Mouse (Mus musculus) intestine, embryonic 16.5 days (tissue): ENCODE measurements around the gene Igfbp7. TPM values are rescaled to one million over a fixed set of nuclear protein-coding genes. Genes with fewer than 3 reads are reported as not detected.

ENCODE experiments used
- ATAC-seq: fragments of 200-750 bp; cut with Nextera tagmentation; 2 replicates; pipeline ENCODE4 v1.8.0; 2017; ENCODE audit warnings: moderate TSS enrichment, moderate library complexity
- H3K27ac ChIP-seq: fragments of 300-500 bp; sonication (generic); 2 replicates; pipeline ENCODE4 v1.5.1; 2014; ENCODE audit warnings: mild to moderate bottlenecking, low read length
- H3K27me3 ChIP-seq: fragments of 300-500 bp; sonication (generic); replicated peaks from 2 replicates; pipeline ENCODE4 v1.6.1; 2014; ENCODE audit warnings: low read length, control low read depth, mixed read lengths; ENCODE audit not compliant: control insufficient read depth, insufficient read depth
- H3K36me3 ChIP-seq: fragments of 300-500 bp; sonication (generic); 2 replicates; pipeline ENCODE4 v1.6.1; 2014; ENCODE audit warnings: low read length, control low read depth; ENCODE audit not compliant: control insufficient read depth, insufficient read depth
- H3K4me1 ChIP-seq: fragments of 300-500 bp; sonication (generic); 2 replicates; pipeline ENCODE4 v1.6.1; 2014; ENCODE audit warnings: low read length, control low read depth, mixed read lengths; ENCODE audit not compliant: control insufficient read depth, insufficient read depth
- H3K4me2 ChIP-seq: fragments of 300-500 bp; sonication (generic); 2 replicates; pipeline ENCODE4 v1.6.1; 2014; ENCODE audit warnings: low read depth, low read length, control low read depth
- H3K4me3 ChIP-seq: fragments of 300-500 bp; sonication (generic); 2 replicates; pipeline ENCODE4 v1.5.1; 2014; ENCODE audit warnings: mild to moderate bottlenecking, low read length
- H3K9ac ChIP-seq: fragments of 300-500 bp; sonication (generic); 2 replicates; pipeline ENCODE4 v1.6.1; 2014; ENCODE audit warnings: low read depth, low read length
- H3K9me3 ChIP-seq: fragments of 300-500 bp; sonication (generic); 2 replicates; pipeline ENCODE4 v1.6.1; 2016; ENCODE audit warnings: low read length, control low read depth; ENCODE audit not compliant: control insufficient read depth
- WGBS: fragments of 180-500 bp; shearing (Covaris S2); extraction: QIAGEN DNeasy Blood & Tissue Kit; methylation state at CpG from one replicate; pipeline ENCODE4 v1.1.7; 2014; 5-methylcytosine and 5-hydroxymethylcytosine counted together
- polyA plus RNA-seq: library from polyadenylated mRNA; unstranded; fragments of >200 nt; fragmentation: Nextera tagmentation; extraction: Ambion mirVana; gene quantifications from 2 replicates; pipeline ENCODE4 v1.2.1, GENCODE M21; 2015

The Igfbp7 gene
- polyA plus RNA-seq, 1 experiment from 2014 or later = 85.2 TPM

DNA sequence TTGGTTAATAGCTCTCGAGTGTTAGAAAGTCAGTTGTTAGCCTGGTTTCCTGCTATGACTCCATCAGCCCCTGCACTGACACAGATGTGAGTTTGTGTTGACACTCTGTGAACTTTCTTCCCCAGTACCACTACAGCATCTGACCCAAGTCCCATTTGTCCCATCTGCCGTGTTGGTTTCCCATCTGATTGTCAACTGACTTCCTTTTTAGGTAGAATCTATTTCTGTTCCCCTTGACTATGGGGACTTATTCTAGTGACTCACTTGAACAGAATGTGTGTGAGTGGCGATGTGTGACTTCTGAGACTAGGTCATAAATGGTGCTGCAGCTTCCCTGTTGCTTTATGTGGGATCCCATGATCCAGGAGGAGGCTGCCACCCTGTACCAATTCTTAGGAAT is 32.9 kb downstream of the Igfbp7 start:
- Histone ChIP-seq H3K27ac (no peak overlapping the region), H3K36me3 (no peaks in the 10 kb centered on the region), H3K9ac (no peak overlapping the region), H3K4me2 (no peak overlapping the region), H3K9me3 (no peaks in the 10 kb centered on the region), H3K27me3 (no peaks in the 10 kb centered on the region), H3K4me1 (peaks cover 5% of the 10 kb centered on the region; the same call in 1 of the 2 replicates), H3K4me3 (no peak overlapping the region)
- ATAC-seq = no peak
- WGBS = 71% methylated on average over 3 of the region's 3 CpGs

DNA sequence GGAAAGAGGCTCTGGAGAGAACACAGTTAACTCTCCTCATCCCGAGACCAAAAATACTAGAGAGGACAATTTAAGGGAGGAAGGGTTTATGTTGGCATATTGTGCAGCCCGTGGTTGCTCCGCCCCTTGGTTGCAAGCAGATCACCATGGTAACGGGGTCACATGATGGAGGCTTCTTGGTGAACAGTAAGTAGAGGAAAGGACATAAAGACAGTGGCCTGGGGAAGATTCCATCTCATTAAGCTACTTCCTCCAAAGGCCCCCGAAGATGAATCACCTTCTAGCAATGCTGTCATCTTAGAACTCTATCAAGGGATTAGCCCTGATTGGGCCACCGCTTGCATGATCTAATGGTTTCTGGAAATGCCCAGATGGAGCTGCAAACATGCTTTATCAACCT is 35.1 kb downstream of the Igfbp7 start:
- H3K9ac ChIP-seq = no peak overlapping the region
- H3K27ac ChIP-seq = no peak overlapping the region
- H3K27me3 ChIP-seq = no peaks in the 10 kb centered on the region
- H3K4me1 ChIP-seq = peaks cover 11% of the 10 kb centered on the region
- 0 out of 2 replicates have a peak, but pooled peaks have one; percentile 26 for ATAC-seq
- 65% methylated on average over 6 of the region's 6 CpGs for WGBS
- H3K9me3 ChIP-seq = no peaks in the 10 kb centered on the region
- no peak overlapping the region for H3K4me2 ChIP-seq
- no peaks in the 10 kb centered on the region for H3K36me3 ChIP-seq
- no peak overlapping the region for H3K4me3 ChIP-seq

DNA sequence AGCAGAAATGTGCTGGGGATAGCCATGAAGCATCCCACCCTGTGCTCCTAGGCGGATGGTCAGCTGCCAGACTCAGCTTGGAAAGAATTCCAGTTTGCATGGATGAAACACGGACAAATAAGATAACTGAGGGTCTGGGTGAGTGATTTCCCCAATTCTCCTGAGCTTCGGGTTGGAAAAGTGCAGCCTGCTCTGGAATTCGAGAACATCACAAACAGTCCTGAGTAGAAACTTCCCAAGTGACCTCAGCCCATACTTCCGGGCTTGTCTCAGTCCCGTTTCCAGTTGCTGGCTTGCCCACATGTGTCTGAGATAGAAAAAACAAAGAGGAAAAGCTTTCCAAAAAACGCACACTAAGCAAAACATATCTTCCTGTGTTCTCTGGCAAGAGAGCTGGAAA is 35.6 kb downstream of the Igfbp7 start:
- 62% methylated on average over 7 of the region's 7 CpGs for WGBS
- no peak for ATAC-seq
- H3K27me3 ChIP-seq = no peaks in the 10 kb centered on the region
- no peak overlapping the region for H3K4me2 ChIP-seq
- H3K4me3 ChIP-seq = no peak overlapping the region
- H3K9ac ChIP-seq = no peak overlapping the region
- no peaks in the 10 kb centered on the region for H3K36me3 ChIP-seq
- H3K9me3 ChIP-seq = no peaks in the 10 kb centered on the region
- peaks cover 13% of the 10 kb centered on the region for H3K4me1 ChIP-seq
- no peak overlapping the region for H3K27ac ChIP-seq

DNA sequence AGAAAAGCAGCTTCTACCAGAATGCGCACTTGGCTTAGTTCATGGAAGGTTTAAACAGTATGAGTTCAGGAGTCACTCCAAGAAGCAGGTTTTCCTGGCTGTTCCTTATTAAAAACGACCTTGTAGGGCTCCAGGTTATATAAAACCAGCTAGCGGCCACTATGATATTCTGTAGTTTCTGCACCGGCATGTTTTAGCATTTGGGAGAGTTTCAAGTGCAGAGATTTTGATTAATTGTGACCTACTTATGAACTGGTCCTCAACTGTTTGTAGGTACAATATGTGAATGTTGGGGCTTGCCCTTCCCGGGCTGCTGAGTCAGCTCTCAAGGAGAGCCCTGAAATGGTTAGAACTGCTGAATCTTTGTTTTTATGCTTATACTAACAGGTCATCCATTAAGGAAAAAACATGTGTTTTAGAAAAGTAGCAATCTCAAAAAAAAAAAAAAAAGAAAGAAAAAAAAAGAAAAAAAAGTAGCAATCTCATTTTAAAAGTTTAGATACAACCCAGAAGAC is 37.4 kb downstream of the Igfbp7 start:
- Histone ChIP-seq H3K9ac (no peak overlapping the region), H3K27me3 (no peaks in the 10 kb centered on the region), H3K4me3 (no peak overlapping the region), H3K27ac (no peak overlapping the region), H3K4me1 (peaks cover 13% of the 10 kb centered on the region), H3K9me3 (no peaks in the 10 kb centered on the region), H3K4me2 (no peak overlapping the region), H3K36me3 (no peaks in the 10 kb centered on the region)
- ATAC-seq = no peak
- 80% methylated on average over 5 of the region's 5 CpGs for WGBS

DNA sequence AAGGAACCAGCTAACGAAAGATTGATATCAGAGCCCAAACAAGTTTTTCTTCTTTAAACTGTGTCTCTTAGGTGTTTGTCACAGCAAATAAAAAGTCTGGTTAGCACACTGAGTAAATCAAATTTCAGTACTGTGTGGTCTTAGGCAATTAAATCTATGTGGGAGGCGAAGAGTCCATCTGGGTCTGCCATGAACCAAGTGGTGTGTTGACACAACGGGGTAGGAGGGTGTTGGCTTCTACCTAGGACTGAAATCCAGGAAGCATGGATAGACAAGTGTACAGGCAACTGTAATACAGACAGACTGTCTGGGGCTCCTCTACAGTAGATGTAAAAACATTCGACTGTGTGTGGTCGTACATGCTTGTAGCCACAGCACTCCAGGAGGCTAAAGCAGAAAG is 38.4 kb downstream of the Igfbp7 start:
- no peak for ATAC-seq
- Histone ChIP-seq H3K27ac (no peak overlapping the region), H3K36me3 (no peaks in the 10 kb centered on the region), H3K9ac (no peak overlapping the region), H3K27me3 (no peaks in the 10 kb centered on the region), H3K9me3 (no peaks in the 10 kb centered on the region), H3K4me1 (peaks cover 17% of the 10 kb centered on the region), H3K4me2 (no peak overlapping the region), H3K4me3 (no peak overlapping the region)
- 63% methylated on average over 5 of the region's 5 CpGs for WGBS

DNA sequence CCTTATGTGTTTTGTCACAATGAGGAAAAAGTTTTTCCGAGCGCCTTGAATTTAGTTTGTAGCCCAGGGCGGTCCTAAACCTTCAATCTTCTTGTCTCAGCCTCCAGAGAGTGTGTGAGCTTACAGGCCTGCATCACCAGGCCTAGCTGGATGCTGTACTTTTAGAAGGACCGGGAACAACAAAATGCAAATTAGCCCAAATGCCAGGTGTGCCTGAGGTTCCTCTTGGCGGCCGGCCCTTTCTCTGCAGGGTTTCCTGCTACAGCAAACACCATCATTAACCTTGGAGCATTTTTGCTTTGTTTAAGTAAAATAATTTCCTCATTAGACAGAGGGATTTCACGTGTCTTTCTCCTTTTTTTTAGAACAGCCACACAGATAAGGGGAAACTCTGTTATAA is 39.6 kb downstream of the Igfbp7 start:
- no peaks in the 10 kb centered on the region for H3K27me3 ChIP-seq
- no peak overlapping the region for H3K9ac ChIP-seq
- peaks cover 17% of the 10 kb centered on the region for H3K4me1 ChIP-seq
- WGBS = 51% methylated on average over 7 of the region's 7 CpGs
- no peak overlapping the region for H3K4me3 ChIP-seq
- ATAC-seq = no peak
- peak overlapping the region; percentile 18; the same call in 1 of the 2 replicates for H3K27ac ChIP-seq
- no peaks in the 10 kb centered on the region for H3K36me3 ChIP-seq
- no peaks in the 10 kb centered on the region for H3K9me3 ChIP-seq
- H3K4me2 ChIP-seq = no peak overlapping the region

DNA sequence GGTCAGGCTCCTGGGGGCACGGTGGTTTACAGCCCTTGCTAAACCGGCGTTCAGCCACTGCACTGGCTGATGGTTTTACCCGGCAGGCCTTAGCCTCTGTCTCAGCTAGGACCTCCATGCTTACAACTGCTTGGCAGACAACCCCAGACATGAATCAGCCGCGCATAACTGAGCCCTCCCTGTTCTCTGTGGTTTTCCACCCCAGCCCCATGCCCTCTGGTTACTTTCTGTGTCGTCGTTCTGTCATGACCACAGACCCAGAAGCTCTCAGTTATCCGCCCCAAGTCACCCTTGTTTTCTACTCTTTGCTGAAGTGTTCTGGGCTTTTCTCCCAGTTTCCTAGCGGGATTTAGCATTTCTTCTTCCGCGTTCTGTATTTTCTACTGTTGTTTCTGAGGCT is 40.2 kb downstream of the Igfbp7 start:
- Histone ChIP-seq H3K9me3 (no peaks in the 10 kb centered on the region), H3K9ac (no peak overlapping the region), H3K4me3 (no peak overlapping the region), H3K4me1 (peaks cover 15% of the 10 kb centered on the region), H3K27me3 (no peaks in the 10 kb centered on the region), H3K4me2 (no peak overlapping the region), H3K36me3 (no peaks in the 10 kb centered on the region), H3K27ac (0 out of 2 replicates have a peak overlapping the region, but pooled peaks have one; percentile 24)
- ATAC-seq = no peak
- 47% methylated on average over 12 of the region's 12 CpGs for WGBS

DNA sequence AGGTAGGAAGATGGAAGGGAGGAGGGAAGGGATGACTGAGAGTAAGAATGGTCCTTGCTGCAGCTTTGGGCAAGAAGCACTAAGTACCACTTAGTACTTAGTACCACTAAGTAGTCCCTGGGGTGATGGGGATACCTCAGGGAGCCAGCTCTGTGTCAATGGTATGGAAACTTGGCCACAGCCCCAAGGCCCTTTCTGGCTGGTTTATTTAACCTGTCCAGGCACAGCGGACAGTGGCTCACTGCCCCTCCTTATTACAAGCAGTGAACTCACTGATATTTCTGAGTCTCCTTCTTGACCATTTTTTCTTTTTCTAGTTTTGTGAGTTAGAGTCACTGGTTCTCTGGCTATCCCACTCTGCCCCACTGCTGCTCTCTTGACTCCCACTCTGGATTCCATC is 40.7 kb downstream of the Igfbp7 start:
- Histone ChIP-seq H3K9ac (no peak overlapping the region), H3K27ac (0 out of 2 replicates have a peak overlapping the region, but pooled peaks have one; percentile 24), H3K9me3 (no peaks in the 10 kb centered on the region), H3K4me2 (no peak overlapping the region), H3K4me3 (no peak overlapping the region), H3K4me1 (peaks cover 14% of the 10 kb centered on the region), H3K27me3 (no peaks in the 10 kb centered on the region), H3K36me3 (no peaks in the 10 kb centered on the region)
- WGBS = 81% methylated on average over 1 of the region's 1 CpGs
- no peak for ATAC-seq

DNA sequence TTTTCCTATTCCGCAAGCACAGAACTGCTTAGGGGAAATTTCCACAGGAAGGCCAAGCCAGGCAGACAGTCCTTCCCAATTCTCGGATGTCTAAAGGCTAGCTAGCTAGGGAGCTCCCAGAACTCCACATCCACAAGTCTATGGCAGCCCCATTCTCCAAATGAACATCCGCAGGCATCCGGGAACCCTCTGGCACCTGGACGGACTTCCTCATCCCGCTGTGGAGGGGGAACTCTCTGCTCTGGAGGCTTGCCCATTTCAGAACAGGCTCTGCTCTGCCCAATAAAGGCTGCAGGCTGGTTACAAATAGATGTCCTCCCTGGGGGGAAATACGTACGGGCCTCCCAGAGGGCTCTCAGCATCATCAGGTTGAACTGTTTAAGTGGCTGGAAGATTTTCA is 41.5 kb downstream of the Igfbp7 start:
- Histone ChIP-seq H3K4me3 (no peak overlapping the region), H3K4me1 (peaks cover 14% of the 10 kb centered on the region), H3K4me2 (no peak overlapping the region), H3K9ac (no peak overlapping the region), H3K27me3 (no peaks in the 10 kb centered on the region), H3K9me3 (no peaks in the 10 kb centered on the region), H3K36me3 (no peaks in the 10 kb centered on the region), H3K27ac (no peak overlapping the region)
- WGBS = 79% methylated on average over 8 of the region's 8 CpGs
- no peak for ATAC-seq

DNA sequence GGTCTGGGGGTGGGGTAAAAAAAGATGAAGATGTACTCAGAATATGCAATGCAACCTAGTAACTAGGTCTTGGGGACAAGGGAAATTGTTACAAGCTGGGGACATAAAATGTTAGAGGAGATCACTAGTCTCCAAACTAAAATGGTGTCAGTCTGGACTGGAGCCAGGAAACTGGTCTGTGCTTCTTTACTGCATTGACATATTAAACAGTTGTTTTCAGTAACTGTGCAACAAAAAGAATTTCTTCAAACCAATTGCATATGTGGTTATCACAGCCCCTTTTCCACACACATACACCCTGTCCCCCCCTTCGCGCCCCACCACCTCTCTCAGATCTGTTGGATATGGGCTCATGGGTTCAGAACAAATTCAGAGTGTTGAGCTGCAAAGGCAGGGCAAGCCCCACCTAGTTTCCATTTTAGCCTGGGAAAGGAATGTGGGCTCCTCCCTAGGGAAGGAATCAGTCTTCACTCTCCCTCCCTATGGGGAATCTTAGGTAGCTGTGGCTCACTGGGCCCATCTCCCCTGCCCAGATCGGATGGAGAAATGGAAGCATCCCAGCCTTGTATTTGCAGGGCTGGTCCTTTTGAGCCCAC is 43.3 kb downstream of the Igfbp7 start:
- WGBS = 89% methylated on average over 3 of the region's 3 CpGs
- Histone ChIP-seq H3K4me2 (no peak overlapping the region), H3K27me3 (no peaks in the 10 kb centered on the region), H3K27ac (no peak overlapping the region), H3K9ac (no peak overlapping the region), H3K4me3 (no peak overlapping the region), H3K36me3 (no peaks in the 10 kb centered on the region), H3K9me3 (no peaks in the 10 kb centered on the region), H3K4me1 (peaks cover 9% of the 10 kb centered on the region)
- no peak for ATAC-seq
